Mouse (Mus musculus) MEL (cell line): Measurements from ENCODE around the gene Catsperz. TPM values are rescaled to one million over a fixed set of nuclear protein-coding genes. Genes with fewer than 3 reads are reported as not detected.

Experiments used
- DNase-seq: peaks from one replicate; pipeline ENCODE4 v3.0.0; 2011; ENCODE audit warnings: low read depth, low spot score
- H3K27ac ChIP-seq: 2 replicates; pipeline ENCODE4 v1.5.1; 2012; ENCODE audit warnings: low read depth, mild to moderate bottlenecking, control low read depth, low read length, moderate library complexity; ENCODE audit not compliant: control insufficient read depth
- H3K27me3 ChIP-seq, 2 experiments: fragments of 150-350 bp in 1 of 2; sonication (generic) in 1 of 2; 2 replicates each; pipeline ENCODE4 v1.6.1; 2012; ENCODE audit warnings: low read length in 2 of 2, mild to moderate bottlenecking in 2 of 2, improper control_type of control experiment in 1 of 2, moderate library complexity in 1 of 2; ENCODE audit not compliant: insufficient read depth in 2 of 2, control insufficient read depth in 1 of 2
- H3K36me3 ChIP-seq, 2 experiments: 2 replicates each; pipeline ENCODE4 v1.6.1; 2012 to 2014; ENCODE audit warnings: low read length in 2 of 2, improper control_type of control experiment in 1 of 2, inconsistent platforms in 1 of 2, mild to moderate bottlenecking in 1 of 2; ENCODE audit not compliant: insufficient read depth in 2 of 2, control insufficient read depth in 1 of 2
- H3K4me1 ChIP-seq, 2 experiments: fragments of 150-350 bp in 1 of 2; sonication (generic) in 1 of 2; 2 replicates each; pipeline ENCODE4 v1.6.1; 2012; ENCODE audit warnings: low read length in 2 of 2, improper control_type of control experiment in 1 of 2, mild to moderate bottlenecking in 1 of 2; ENCODE audit not compliant: insufficient read depth in 2 of 2, control insufficient read depth in 1 of 2
- H3K4me3 ChIP-seq, 2 experiments: fragments of 150-350 bp in 1 of 2; sonication (generic) in 1 of 2; 2 replicates each; pipeline ENCODE4 v1.5.1; 2012; ENCODE audit warnings: low read depth in 2 of 2, low read length in 2 of 2, mild to moderate bottlenecking in 2 of 2, moderate library complexity in 2 of 2, control low read depth in 1 of 2, improper control_type of control experiment in 1 of 2; ENCODE audit not compliant: control insufficient read depth in 1 of 2, insufficient read depth in 1 of 2
- H3K79me2 ChIP-seq: 2 replicates; pipeline ENCODE4 v1.6.1; 2012; ENCODE audit warnings: mild to moderate bottlenecking, low read length, moderate library complexity; ENCODE audit not compliant: control insufficient read depth, poor library complexity, insufficient read depth
- H3K9ac ChIP-seq: 2 replicates; pipeline ENCODE4 v1.6.1; 2012; ENCODE audit warnings: low read depth, mild to moderate bottlenecking, control low read depth, low read length, moderate library complexity; ENCODE audit not compliant: control insufficient read depth, poor library complexity, severe bottlenecking
- H3K9me3 ChIP-seq: fragments of 150-350 bp; sonication (generic); replicated peaks from 2 replicates; pipeline ENCODE4 v1.6.1; 2012; ENCODE audit warnings: mild to moderate bottlenecking, low read length, improper control_type of control experiment, moderate library complexity; ENCODE audit not compliant: insufficient read depth
- BHLHE40 ChIP-seq: IDR thresholded peaks from 2 replicates; pipeline ENCODE4 v1.6.1; 2012; ENCODE audit warnings: low read depth, mild to moderate bottlenecking, inconsistent platforms, low read length, improper control_type of control experiment, borderline replicate concordance
- CHD2 ChIP-seq: IDR thresholded peaks from 2 replicates; pipeline ENCODE4 v1.6.1; 2011; ENCODE audit warnings: low read length, improper control_type of control experiment
- CTCF ChIP-seq, 3 experiments: IDR thresholded peaks in 2 of 3; conservative IDR thresholded peaks in 1 of 3; 2 replicates each; pipeline ENCODE4 v1.5.1; 2011 to 2012; ENCODE audit warnings: low read length in 3 of 3, low read depth in 2 of 3, mild to moderate bottlenecking in 2 of 3, improper control_type of control experiment in 1 of 3, inconsistent platforms in 1 of 3, mixed read lengths in 1 of 3, moderate library complexity in 1 of 3; ENCODE audit not compliant: control insufficient read depth in 1 of 3, insufficient read depth in 1 of 3, poor library complexity in 1 of 3, severe bottlenecking in 1 of 3
- E2F4 ChIP-seq: IDR thresholded peaks from 2 replicates; pipeline ENCODE4 v1.6.1; 2011; ENCODE audit warnings: low read depth, low read length, improper control_type of control experiment, borderline replicate concordance
- ELF1 ChIP-seq: IDR thresholded peaks from 2 replicates; pipeline ENCODE4 v1.6.1; 2014; ENCODE audit warnings: low read depth, mild to moderate bottlenecking, inconsistent platforms, low read length, improper control_type of control experiment, moderate library complexity
- ETS1 ChIP-seq: IDR thresholded peaks from 2 replicates; pipeline ENCODE4 v1.6.1; 2012; ENCODE audit warnings: low read depth, mild to moderate bottlenecking, inconsistent platforms, low read length, improper control_type of control experiment, moderate library complexity
- HCFC1 ChIP-seq: IDR thresholded peaks from 2 replicates; pipeline ENCODE4 v1.6.1; 2012; ENCODE audit warnings: low read depth, mild to moderate bottlenecking, inconsistent platforms, low read length, improper control_type of control experiment, moderate library complexity
- JUND ChIP-seq: IDR thresholded peaks from 2 replicates; pipeline ENCODE4 v1.6.1; 2011; ENCODE audit warnings: low read depth, mild to moderate bottlenecking, improper control_type of control experiment, low read length
- KAT2A ChIP-seq: conservative IDR thresholded peaks from 2 replicates; pipeline ENCODE4 v1.6.1; 2012; ENCODE audit warnings: low read depth, low read length, improper control_type of control experiment, inconsistent platforms
- MAX ChIP-seq: IDR thresholded peaks from 2 replicates; pipeline ENCODE4 v1.6.1; 2011; ENCODE audit warnings: low read length, improper control_type of control experiment
- MAZ ChIP-seq: IDR thresholded peaks from 2 replicates; pipeline ENCODE4 v1.6.1; 2012; ENCODE audit warnings: low read depth, mild to moderate bottlenecking, inconsistent platforms, low read length, improper control_type of control experiment
- MEF2A ChIP-seq: IDR thresholded peaks from 2 replicates; pipeline ENCODE4 v1.6.1; 2014; ENCODE audit warnings: low read depth, mild to moderate bottlenecking, inconsistent platforms, low read length, improper control_type of control experiment; ENCODE audit not compliant: poor library complexity, insufficient replicate concordance, severe bottlenecking; ENCODE audit errors: extremely low read depth
- MXI1 ChIP-seq: IDR thresholded peaks from 2 replicates; pipeline ENCODE4 v1.6.1; 2011; ENCODE audit warnings: mild to moderate bottlenecking, low read depth, low read length, improper control_type of control experiment
- MYB ChIP-seq: IDR thresholded peaks from 2 replicates; pipeline ENCODE4 v1.6.1; 2011; ENCODE audit warnings: mild to moderate bottlenecking, low read depth, low read length, improper control_type of control experiment
- MYC ChIP-seq: IDR thresholded peaks from 2 replicates; pipeline ENCODE4 v1.6.1; 2011; ENCODE audit warnings: low read depth, mild to moderate bottlenecking, low read length, improper control_type of control experiment, moderate library complexity
- NELFE ChIP-seq: IDR thresholded peaks from 2 replicates; pipeline ENCODE4 v1.6.1; 2011; ENCODE audit warnings: low read depth, low read length, improper control_type of control experiment
- NRF1 ChIP-seq: IDR thresholded peaks from 2 replicates; pipeline ENCODE4 v1.6.1; 2014; ENCODE audit warnings: low read depth, mild to moderate bottlenecking, inconsistent platforms, low read length, improper control_type of control experiment, moderate library complexity; ENCODE audit not compliant: poor library complexity, insufficient read depth, severe bottlenecking
- POLR2A ChIP-seq, 2 experiments: IDR thresholded peaks; 2 replicates each; pipeline ENCODE4 v1.6.1; 2011 to 2012; ENCODE audit warnings: low read length in 2 of 2, mild to moderate bottlenecking in 2 of 2, control low read depth in 1 of 2, improper control_type of control experiment in 1 of 2, low read depth in 1 of 2, moderate library complexity in 1 of 2; ENCODE audit not compliant: control insufficient read depth in 1 of 2, insufficient read depth in 1 of 2, poor library complexity in 1 of 2
- POLR2AphosphoS2 ChIP-seq: IDR thresholded peaks from 2 replicates; pipeline ENCODE4 v1.6.1; 2011; ENCODE audit warnings: low read length, improper control_type of control experiment
- RAD21 ChIP-seq: IDR thresholded peaks from 2 replicates; pipeline ENCODE4 v1.6.1; 2011; ENCODE audit warnings: mild to moderate bottlenecking, low read depth, low read length, improper control_type of control experiment
- SIN3A ChIP-seq: IDR thresholded peaks from 2 replicates; pipeline ENCODE4 v1.6.1; 2012; ENCODE audit warnings: low read length, improper control_type of control experiment, inconsistent platforms
- TAL1 ChIP-seq: IDR thresholded peaks from 2 replicates; pipeline ENCODE4 v1.6.1; 2012; ENCODE audit warnings: mild to moderate bottlenecking, inconsistent platforms, low read length, moderate library complexity, mixed read lengths
- TBP ChIP-seq: IDR thresholded peaks from 2 replicates; pipeline ENCODE4 v1.8.0; 2011; ENCODE audit warnings: low read depth, low read length, improper control_type of control experiment
- TCF12 ChIP-seq: IDR thresholded peaks from 2 replicates; pipeline ENCODE4 v1.6.1; 2014; ENCODE audit warnings: low read depth, mild to moderate bottlenecking, inconsistent platforms, low read length, improper control_type of control experiment, moderate library complexity
- USF1 ChIP-seq: IDR thresholded peaks from 2 replicates; pipeline ENCODE4 v1.6.1; 2014; ENCODE audit warnings: low read depth, mild to moderate bottlenecking, inconsistent platforms, low read length, improper control_type of control experiment, moderate library complexity
- USF2 ChIP-seq, 2 experiments: IDR thresholded peaks; 2 replicates each; pipeline ENCODE4 v1.6.1; 2011 to 2012; ENCODE audit warnings: improper control_type of control experiment in 2 of 2, low read length in 2 of 2, borderline replicate concordance in 1 of 2, inconsistent platforms in 1 of 2, low read depth in 1 of 2, mild to moderate bottlenecking in 1 of 2; ENCODE audit not compliant: insufficient read depth in 1 of 2
- ZC3H11A ChIP-seq: IDR thresholded peaks from 2 replicates; pipeline ENCODE4 v1.6.1; 2012; ENCODE audit warnings: low read depth, mild to moderate bottlenecking, inconsistent platforms, low read length, improper control_type of control experiment
- ZMIZ1 ChIP-seq: IDR thresholded peaks from 2 replicates; pipeline ENCODE4 v1.6.1; 2012; ENCODE audit warnings: low read depth, mild to moderate bottlenecking, inconsistent platforms, low read length, improper control_type of control experiment, moderate library complexity
- polyA plus RNA-seq, 2 experiments: library from polyadenylated mRNA; stranded (reverse) in 1 of 2; unstranded in 1 of 2; fragments of >175 nt in 1 of 2; fragments of >200 nt in 1 of 2; gene quantifications; 2 replicates each; pipeline versions ENCODE4 v1.2.1 to v1.2.4; 2012; ENCODE audit warnings: low replicate concordance in 2 of 2, low read depth in 1 of 2; ENCODE audit not compliant: insufficient read length in 2 of 2, insufficient read depth in 1 of 2, missing spikeins in 1 of 2
- total RNA-seq: library from RNA; depleted of rRNA; stranded (reverse); fragments of 300-350 nt; gene quantifications from 2 replicates; pipeline ENCODE4 v1.2.3, GENCODE M21; 2012; rRNA removed

Catsperz gene
- total RNA-seq = 0.65 TPM in 1 of 2 replicates, not detected in the other
- polyA plus RNA-seq = 1 to 10 TPM in 1 of 2 experiments, not detected in 1; 2.4 TPM

DNA sequence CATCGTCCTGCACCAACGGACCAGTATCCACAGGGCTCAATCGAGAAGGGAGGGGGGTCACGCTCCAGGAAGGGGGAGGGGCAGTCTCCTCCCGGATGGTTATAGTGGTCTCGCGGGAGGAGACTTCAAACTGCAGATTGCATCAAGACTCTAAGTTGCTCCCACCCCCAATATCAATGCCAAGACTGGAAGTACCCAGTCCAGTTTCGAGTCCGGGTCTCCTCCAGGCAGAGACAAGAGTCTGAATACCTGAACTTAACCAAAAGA lies at the start of gene Catsperz:
Gene Catsperz, minus strand, starts transcription at position 74 of the 267 bp plus-strand sequence.
- Histone ChIP-seq H3K9me3 (no peaks in the 10 kb centered on the region), H3K4me3 (no peak within 1 kb of the TSS), H3K9ac (no peak within 1 kb of the TSS)
- TF ChIP-seq SIN3A (no peak), CHD2 (no peak), ZC3H11A (no peak), ETS1 (no peak), MAZ (no peak), CTCF (IDR thresholded peaks at IDR 0.05 in 2 of 3, conservative IDR thresholded peaks at IDR 0.05 in 1 of 3; ENCODE audit: control insufficient read depth in 1 of 3, insufficient read depth in 1 of 3, low read depth in 2 of 3, low read length in 3 of 3, poor library complexity in 1 of 3, severe bottlenecking in 1 of 3) (no peak), POLR2A (IDR thresholded peaks at IDR 0.05; ENCODE audit: control insufficient read depth in 1 of 2, insufficient read depth in 1 of 2, low read depth in 1 of 2, low read length in 2 of 2, poor library complexity in 1 of 2) (no peak), TCF12 (no peak), BHLHE40 (no peak), TBP (no peak)
- TF ChIP-seq, all 39 proteins: peak for 0
- Histone ChIP-seq H3K36me3 (peaks cover 0 to 5% of the 10 kb centered on the region in 2 experiments; a peak in 1 of 4 replicates), H3K27me3 (no peaks in the 10 kb centered on the region), H3K4me1 (peaks cover 0 to 10% of the 10 kb centered on the region in 2 experiments; a peak in 1 of 4 replicates), H3K27ac (no peak within 1 kb of the TSS), H3K79me2 (peaks cover 9% of the 10 kb centered on the region)
- no peak for DNase-seq

DNA sequence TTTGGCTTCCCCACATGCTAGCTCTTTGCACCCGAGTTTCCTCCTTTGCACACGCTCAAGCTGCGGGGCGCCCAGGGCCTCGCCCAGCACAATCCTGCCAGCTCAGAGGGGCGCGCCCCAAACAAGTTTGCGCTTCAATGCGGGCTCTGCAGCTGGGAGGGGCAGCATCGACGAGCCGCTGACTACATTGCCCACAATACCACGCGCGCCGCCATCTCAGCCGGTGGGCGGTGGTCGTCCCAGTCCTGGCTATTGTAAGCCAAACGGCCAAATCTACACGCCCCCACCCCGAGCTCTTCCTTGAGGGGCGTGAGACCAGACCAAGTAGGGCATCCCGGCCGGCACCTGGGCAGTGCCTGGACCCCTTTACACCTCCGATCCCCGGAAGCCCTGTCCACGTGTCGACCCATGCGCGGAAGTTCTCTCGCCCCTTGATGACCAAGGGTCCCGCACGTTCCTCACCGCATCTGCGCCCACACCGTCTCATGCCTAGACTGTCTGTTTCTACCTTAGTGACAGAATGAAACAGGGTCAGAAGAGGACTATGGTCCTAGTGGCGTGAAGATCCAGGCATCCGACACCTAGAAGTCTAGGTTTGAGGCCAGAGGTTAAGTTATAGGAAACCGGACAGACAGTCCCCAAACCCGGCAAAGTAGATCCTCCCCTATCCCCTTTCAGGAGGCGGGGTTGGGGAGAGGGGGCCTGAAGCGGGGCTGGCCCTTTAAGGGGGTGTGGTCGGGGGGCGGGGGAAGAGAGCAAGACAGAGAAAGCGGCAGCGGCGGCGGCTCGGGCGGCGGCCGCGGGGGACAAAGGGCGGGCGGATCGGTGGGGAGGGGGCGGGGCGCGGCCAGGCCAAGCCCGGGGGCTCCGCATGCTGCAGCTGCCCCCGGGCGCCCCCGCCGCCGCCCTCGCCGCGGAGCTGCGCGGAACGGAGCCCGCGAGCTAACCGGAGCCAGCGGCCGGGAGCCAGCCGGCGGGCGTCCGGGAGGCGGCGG lies 49.3 kb upstream of the Catsperz start, which contains the start of gene Ppp1r14b:
Gene Ppp1r14b, plus strand, starts transcription at position 758 of the 995 bp plus-strand sequence.
- Histone ChIP-seq H3K9ac (peak within 1 kb of the TSS; percentile 87), H3K4me1 (peaks cover 2 to 47% of the 10 kb centered on the region in 2 experiments), H3K27me3 (no peaks in the 10 kb centered on the region), H3K9me3 (no peaks in the 10 kb centered on the region), H3K4me3 (peak within 1 kb of the TSS; percentile 76 to 92), H3K36me3 (peaks cover 0 to 30% of the 10 kb centered on the region in 2 experiments; a peak in 2 of 4 replicates), H3K79me2 (peaks cover 33% of the 10 kb centered on the region), H3K27ac (peak within 1 kb of the TSS; percentile 94)
- DNase-seq = peak; percentile 96
- TF ChIP-seq NRF1 (0 out of 2 replicates have a peak, but pooled peaks have one; percentile 34), ZMIZ1 (no peak), POLR2AphosphoS2 (peak; percentile 41; the same call in 1 of the 2 replicates), MYB (no peak), MAZ (peak; percentile 80; the same call in 1 of the 2 replicates), MAX (peak; percentile 92), USF2 (IDR thresholded peaks at IDR 0.05; ENCODE audit: borderline replicate concordance in 1 of 2, insufficient read depth in 1 of 2, low read depth in 1 of 2, low read length in 2 of 2) (no peak), E2F4 (no peak), SIN3A (peak; percentile 95), MXI1 (peak; percentile 92), ETS1 (peak; percentile 45; the same call in 1 of the 2 replicates), HCFC1 (peak; percentile 93), JUND (no peak), RAD21 (no peak), POLR2A (IDR thresholded peaks at IDR 0.05; ENCODE audit: control insufficient read depth in 1 of 2, insufficient read depth in 1 of 2, low read depth in 1 of 2, low read length in 2 of 2, poor library complexity in 1 of 2) (peak in 1 of 2 experiments; percentile 66; a peak in 2 of 4 replicates), ELF1 (peak; percentile 60), TCF12 (0 out of 2 replicates have a peak, but pooled peaks have one; percentile 12), MYC (peak; percentile 95), USF1 (peak; percentile 86), NELFE (peak; percentile 54), MEF2A (no peak), TAL1 (no peak), KAT2A (no peak; the same call in 1 of the 2 replicates)
